Mouse (Mus musculus) bone marrow, adult 2 months (tissue): ENCODE results near the gene Grpel1. TPM values are rescaled to one million over a fixed set of nuclear protein-coding genes. Genes with fewer than 3 reads are reported as not detected.

Experiments used
- H3K27ac ChIP-seq: fragments of 200-500 bp; 2 replicates; pipeline ENCODE4 v1.5.1; 2012; ENCODE audit warnings: low read depth, mild to moderate bottlenecking, control low read depth, inconsistent platforms, low read length; ENCODE audit not compliant: control insufficient read depth, poor library complexity, insufficient read depth
- H3K4me1 ChIP-seq: fragments of 200-500 bp; 2 replicates; pipeline ENCODE4 v1.6.1; 2011; ENCODE audit warnings: low read length; ENCODE audit not compliant: control insufficient read depth, insufficient read depth
- H3K4me3 ChIP-seq: fragments of 200-500 bp; replicated peaks from 2 replicates; pipeline ENCODE3; 2011; ENCODE audit warnings: mild to moderate bottlenecking, low read depth, low read length, control low read depth; ENCODE audit not compliant: control insufficient read depth
- CTCF ChIP-seq: fragments of 200-500 bp; IDR thresholded peaks from 2 replicates; pipeline ENCODE4 v1.5.1; 2011; ENCODE audit warnings: low read length, control low read depth; ENCODE audit not compliant: control insufficient read depth, insufficient read depth
- POLR2A ChIP-seq: fragments of 200-500 bp; IDR thresholded peaks from 2 replicates; pipeline ENCODE4 v1.6.1; 2011; ENCODE audit warnings: low read depth, mild to moderate bottlenecking, control low read depth, low read length, borderline replicate concordance; ENCODE audit not compliant: control insufficient read depth
- WGBS: fragments of 180-500 bp; shearing (Covaris S2); methylation state at CpG from one replicate; pipeline ENCODE4 v1.1.7; 2018; 5-methylcytosine and 5-hydroxymethylcytosine counted together
- polyA plus RNA-seq: library from polyadenylated mRNA; stranded (reverse); fragments of >200 nt; gene quantifications from 2 replicates; pipeline ENCODE4 v1.2.4, GENCODE M21; 2011; ENCODE audit warnings: low replicate concordance; ENCODE audit not compliant: missing spikeins, insufficient read depth, insufficient read length

Grpel1 gene
- polyA plus RNA-seq, 1 experiment: 13.3 TPM

- peaks cover 1% of the 10 kb centered on the region for H3K4me1 ChIP-seq
- H3K4me3 ChIP-seq: no peak overlapping the region
- WGBS: 65% methylated on average over 9 of the region's 9 CpGs
- peak overlapping the region; percentile 59 for H3K27ac ChIP-seq
- TF ChIP-seq CTCF (no peak), POLR2A (no peak; the same call in 1 of the 2 replicates)
Observed at GRCm38 (mm10) chr5:36434398-36434967, 30.3 kb upstream of the Grpel1 start.

GRCm38 (mm10) chr5:36436858-36437257, 27.9 kb upstream of the Grpel1 start:
- WGBS: 55% methylated on average over 4 of the region's 4 CpGs
- H3K4me3 ChIP-seq: no peak overlapping the region
- TF ChIP-seq POLR2A (no peak), CTCF (no peak)
- no peak overlapping the region for H3K27ac ChIP-seq
- H3K4me1 ChIP-seq: peaks cover 1% of the 10 kb centered on the region

- TF ChIP-seq POLR2A (no peak), CTCF (no peak)
- Histone ChIP-seq H3K4me3 (no peak overlapping the region), H3K27ac (no peak overlapping the region), H3K4me1 (no peaks in the 10 kb centered on the region)
- 41% methylated on average over 3 of the region's 3 CpGs for WGBS
Observed at GRCm38 (mm10) chr5:36440741-36441140, 24.1 kb upstream of the Grpel1 start.

GRCm38 (mm10) chr5:36444611-36445010, 20.2 kb upstream of the Grpel1 start:
- 52% methylated on average over 4 of the region's 4 CpGs for WGBS
- Histone ChIP-seq H3K27ac (no peak overlapping the region), H3K4me3 (no peak overlapping the region), H3K4me1 (no peaks in the 10 kb centered on the region)
- no peak for TF ChIP-seq POLR2A
- TF ChIP-seq CTCF: no peak

GRCm38 (mm10) chr5:36445028-36445427, 19.8 kb upstream of the Grpel1 start:
- no peak overlapping the region for H3K27ac ChIP-seq
- 36% methylated on average over 8 of the region's 8 CpGs for WGBS
- H3K4me1 ChIP-seq: no peaks in the 10 kb centered on the region
- no peak overlapping the region for H3K4me3 ChIP-seq
- TF ChIP-seq POLR2A: no peak
- no peak for TF ChIP-seq CTCF

- Histone ChIP-seq H3K27ac (no peak overlapping the region), H3K4me3 (no peak overlapping the region), H3K4me1 (no peaks in the 10 kb centered on the region; the same call in 1 of the 2 replicates)
- WGBS: 32% methylated on average over 9 of the region's 9 CpGs
- no peak for TF ChIP-seq POLR2A
- TF ChIP-seq CTCF: no peak
Observed at GRCm38 (mm10) chr5:36446166-36446890, 18.5 kb upstream of the Grpel1 start.

- H3K27ac ChIP-seq: no peak overlapping the region
- TF ChIP-seq POLR2A: no peak
- TF ChIP-seq CTCF: no peak
- 87% methylated on average over 12 of the region's 12 CpGs for WGBS
Observed at GRCm38 (mm10) chr5:36447872-36448271, 16.9 kb upstream of the Grpel1 start.

GRCm38 (mm10) chr5:36449710-36450358, 15.0 kb upstream of the Grpel1 start:
- TF ChIP-seq POLR2A: no peak
- no peak for TF ChIP-seq CTCF
- H3K4me1 ChIP-seq: no peaks in the 10 kb centered on the region; the same call in 1 of the 2 replicates
- no peak overlapping the region for H3K27ac ChIP-seq
- H3K4me3 ChIP-seq: no peak overlapping the region
- WGBS: 65% methylated on average over 6 of the region's 6 CpGs

More at GRCm38 (mm10) chr5:36447872-36448271, 16.9 kb upstream of the Grpel1 start:
- Histone ChIP-seq H3K4me1 (no peaks in the 10 kb centered on the region; the same call in 1 of the 2 replicates), H3K4me3 (no peak overlapping the region)
